Mouse (Mus musculus) forebrain, embryonic 16.5 days (tissue): ENCODE results near the gene Gabrd. TPM values are rescaled to one million over a fixed set of nuclear protein-coding genes. Genes with fewer than 3 reads are reported as not detected.
"Not testable (repeated sequence)": the region's sequence is repeated elsewhere in the genome, so short reads cannot be mapped to it uniquely, and the experiment has no call there.

ENCODE experiments used
- ATAC-seq: fragments of 200-750 bp; cut with Nextera tagmentation; 2 replicates; pipeline ENCODE4 v1.8.0; 2017; ENCODE audit warnings: mild to moderate bottlenecking, moderate library complexity
- H3K27ac ChIP-seq: fragments of 300-500 bp; sonication (generic); 2 replicates; pipeline ENCODE4 v1.5.1; 2014; ENCODE audit warnings: low read length, control low read depth
- H3K27me3 ChIP-seq: fragments of 300-500 bp; sonication (generic); replicated peaks from 2 replicates; pipeline ENCODE4 v1.6.1; 2014; ENCODE audit warnings: low read length; ENCODE audit not compliant: control insufficient read depth, insufficient read depth
- H3K36me3 ChIP-seq: fragments of 300-500 bp; sonication (generic); 2 replicates; pipeline ENCODE4 v1.6.1; 2014; ENCODE audit not compliant: control insufficient read depth, insufficient read depth
- H3K4me1 ChIP-seq: fragments of 300-500 bp; sonication (generic); replicated peaks from 2 replicates; pipeline ENCODE4 v1.6.1; 2014; ENCODE audit warnings: low read length; ENCODE audit not compliant: control insufficient read depth, insufficient read depth
- H3K4me2 ChIP-seq: fragments of 300-500 bp; sonication (generic); 2 replicates; pipeline ENCODE4 v1.6.1; 2014; ENCODE audit warnings: mild to moderate bottlenecking, low read length, control low read depth
- H3K4me3 ChIP-seq: fragments of 300-500 bp; sonication (generic); replicated peaks from 2 replicates; pipeline ENCODE4 v1.5.1; 2014; ENCODE audit warnings: mild to moderate bottlenecking, low read length, control low read depth
- H3K9ac ChIP-seq: fragments of 300-500 bp; sonication (generic); replicated peaks from 2 replicates; pipeline ENCODE4 v1.6.1; 2014; ENCODE audit warnings: low read depth, low read length, control low read depth
- H3K9me3 ChIP-seq: fragments of 300-500 bp; sonication (generic); 2 replicates; pipeline ENCODE4 v1.6.1; 2016; ENCODE audit warnings: low read length; ENCODE audit not compliant: control insufficient read depth
- WGBS: fragments of 180-500 bp; shearing (Covaris S2); extraction: QIAGEN DNeasy Blood & Tissue Kit; methylation state at CpG from one replicate; pipeline ENCODE4 v1.1.7; 2014; 5-methylcytosine and 5-hydroxymethylcytosine counted together
- polyA plus RNA-seq: library from polyadenylated mRNA; unstranded; fragments of >200 nt; fragmentation: Nextera tagmentation; extraction: Ambion mirVana; gene quantifications from 2 replicates; pipeline ENCODE4 v1.2.1, GENCODE M21; 2015

Gene Gabrd
- 2.2 and 3.2 TPM in 2 replicates for polyA plus RNA-seq

- Histone ChIP-seq H3K4me1 (peaks cover 9% of the 10 kb centered on the region), H3K36me3 (no peaks in the 10 kb centered on the region), H3K27ac (no peak within 1 kb of the TSS), H3K9me3 (no peaks in the 10 kb centered on the region), H3K4me2 (peak within 1 kb of the TSS; percentile 79), H3K4me3 (peak within 1 kb of the TSS; percentile 50), H3K27me3 (peaks cover 28% of the 10 kb centered on the region), H3K9ac (peak within 1 kb of the TSS; percentile 51)
- WGBS = 1% methylated on average over 54 of the region's 57 CpGs
- peak; percentile 67 for ATAC-seq
These were observed at the start of gene Gabrd for GRCm38 (mm10) chr4:155397511-155398221. Gabrd (minus strand) TSS chr4:155398112.

GRCm38 (mm10) chr4:155442808-155443207 is 44.9 kb upstream of the Gabrd start:
- no peak for ATAC-seq
- no peak overlapping the region for H3K4me3 ChIP-seq
- 77% methylated on average over 3 of the region's 3 CpGs for WGBS
- H3K9ac ChIP-seq = no peak overlapping the region
- H3K27ac ChIP-seq = no peak overlapping the region
- no peaks in the 10 kb centered on the region for H3K36me3 ChIP-seq
- H3K27me3 ChIP-seq = no peaks in the 10 kb centered on the region
- no peak overlapping the region for H3K4me2 ChIP-seq
- no peaks in the 10 kb centered on the region for H3K9me3 ChIP-seq
- H3K4me1 ChIP-seq = no peaks in the 10 kb centered on the region

- H3K4me3 ChIP-seq = no peak overlapping the region
- no peak overlapping the region for H3K4me2 ChIP-seq
- no peak overlapping the region for H3K27ac ChIP-seq
- no peaks in the 10 kb centered on the region for H3K27me3 ChIP-seq
- H3K9ac ChIP-seq = no peak overlapping the region
- WGBS = 90% methylated on average over 5 of the region's 5 CpGs
- no peak for ATAC-seq
- H3K36me3 ChIP-seq = no peaks in the 10 kb centered on the region
- H3K4me1 ChIP-seq = no peaks in the 10 kb centered on the region
- H3K9me3 ChIP-seq = no peaks in the 10 kb centered on the region
These were observed 36.1 kb upstream of the Gabrd start for GRCm38 (mm10) chr4:155433993-155434392.

GRCm38 (mm10) chr4:155432358-155432757 is 34.4 kb upstream of the Gabrd start:
- ATAC-seq = no peak

GRCm38 (mm10) chr4:155429202-155429601 is 31.3 kb upstream of the Gabrd start:
- Histone ChIP-seq H3K27ac (no peak overlapping the region), H3K4me3 (no peak overlapping the region), H3K27me3 (no peaks in the 10 kb centered on the region), H3K9me3 (no peaks in the 10 kb centered on the region), H3K4me1 (no peaks in the 10 kb centered on the region), H3K9ac (no peak overlapping the region), H3K4me2 (no peak overlapping the region), H3K36me3 (no peaks in the 10 kb centered on the region)
- ATAC-seq = no peak
- WGBS = 86% methylated on average over 3 of the region's 3 CpGs

More at GRCm38 (mm10) chr4:155432358-155432757, 34.4 kb upstream of the Gabrd start:
- Histone ChIP-seq H3K36me3 (no peaks in the 10 kb centered on the region), H3K4me2 (no peak overlapping the region), H3K27me3 (no peaks in the 10 kb centered on the region), H3K27ac (no peak overlapping the region), H3K9me3 (no peaks in the 10 kb centered on the region), H3K4me1 (no peaks in the 10 kb centered on the region), H3K9ac (no peak overlapping the region), H3K4me3 (no peak overlapping the region)
- 86% methylated on average over 6 of the region's 6 CpGs for WGBS

- no peaks in the 10 kb centered on the region for H3K27me3 ChIP-seq
These were observed 30.5 kb upstream of the Gabrd start for GRCm38 (mm10) chr4:155428442-155428841.

GRCm38 (mm10) chr4:155426272-155426671 is 28.4 kb upstream of the Gabrd start:
- 75% methylated on average over 6 of the region's 6 CpGs for WGBS
- no peaks in the 10 kb centered on the region for H3K27me3 ChIP-seq
- ATAC-seq = no peak

More at GRCm38 (mm10) chr4:155428442-155428841, 30.5 kb upstream of the Gabrd start:
- ATAC-seq = no peak
- no peaks in the 10 kb centered on the region for H3K4me1 ChIP-seq
- H3K27ac ChIP-seq = no peak overlapping the region
- H3K4me2 ChIP-seq = no peak overlapping the region
- no peaks in the 10 kb centered on the region for H3K36me3 ChIP-seq
- no peaks in the 10 kb centered on the region for H3K9me3 ChIP-seq
- no peak overlapping the region for H3K9ac ChIP-seq
- H3K4me3 ChIP-seq = no peak overlapping the region

GRCm38 (mm10) chr4:155423988-155424387 is 26.1 kb upstream of the Gabrd start:
- Histone ChIP-seq H3K27me3 (no peaks in the 10 kb centered on the region), H3K36me3 (no peaks in the 10 kb centered on the region), H3K4me1 (no peaks in the 10 kb centered on the region), H3K9me3 (no peaks in the 10 kb centered on the region), H3K9ac (no peak overlapping the region), H3K4me3 (no peak overlapping the region), H3K4me2 (no peak overlapping the region), H3K27ac (no peak overlapping the region)
- WGBS = 87% methylated on average over 5 of the region's 5 CpGs
- ATAC-seq = no peak

More at GRCm38 (mm10) chr4:155426272-155426671, 28.4 kb upstream of the Gabrd start:
- Histone ChIP-seq H3K4me3 (no peak overlapping the region), H3K9me3 (no peaks in the 10 kb centered on the region), H3K9ac (no peak overlapping the region), H3K27ac (no peak overlapping the region), H3K4me1 (no peaks in the 10 kb centered on the region), H3K4me2 (no peak overlapping the region), H3K36me3 (no peaks in the 10 kb centered on the region)

- not testable (repeated sequence) for H3K27ac ChIP-seq, ATAC-seq, H3K27me3 ChIP-seq, H3K4me2 ChIP-seq, H3K36me3 ChIP-seq, H3K4me1 ChIP-seq, H3K9me3 ChIP-seq, H3K9ac ChIP-seq, H3K4me3 ChIP-seq
- 88% methylated on average over 21 of the region's 30 CpGs for WGBS
These were observed 23.8 kb upstream of the Gabrd start for GRCm38 (mm10) chr4:155421412-155422370.
